17 mouse cellular contexts compared by ENCODE assay signal in the genomic region with DNA sequence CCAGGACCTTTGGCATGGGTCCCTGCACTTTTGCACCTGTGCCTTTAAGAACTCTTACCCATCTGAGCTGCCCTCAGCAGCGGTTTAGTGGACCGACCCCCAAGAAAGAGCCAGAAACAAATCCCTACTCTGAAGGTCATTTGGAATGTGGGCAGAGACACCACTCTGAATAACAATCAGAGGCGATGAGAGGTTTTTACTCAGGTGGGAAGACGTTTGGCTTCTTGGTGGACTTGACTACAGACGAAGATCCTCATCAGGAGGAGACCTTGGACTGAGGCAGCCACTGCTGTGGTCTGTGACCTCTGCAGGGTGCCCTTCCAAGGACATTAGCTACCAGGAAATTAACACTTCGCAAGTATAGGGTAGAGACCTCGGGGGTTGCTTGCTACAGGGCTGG.
A peak's percentile ranks its signal among the peaks of the same experiment; 100 is the strongest.
DNase-seq lines count a peak whose midpoint lies in the region; ATAC-seq and TF ChIP-seq lines count a peak whose summit lies in the region.
"Had no signal": no experiment of that assay in that cellular context is flagged by ENCODE, and none has a peak within 500 bp of the region (broad histone marks: within the 10 kb centered on the region; RNA-seq: fewer than 3 reads in every experiment).

No protein-coding gene starts in this region.

- H3K4me1 ChIP-seq in heart, adult 2 months (ENCODE audit: control insufficient read depth, insufficient read depth, low read length) = peaks cover 13% of the 10 kb centered on the region
- H3K4me1 ChIP-seq in heart, postnatal 0 days (ENCODE audit: control insufficient read depth, insufficient read depth) = peaks cover 44% of the 10 kb centered on the region
- peaks cover 34% of the 10 kb centered on the region for H3K4me1 ChIP-seq in midbrain, embryonic 15.5 days
- H3K4me1 ChIP-seq in midbrain, embryonic 14.5 days (ENCODE audit: control insufficient read depth, insufficient read depth, low read length) = peaks cover 7% of the 10 kb centered on the region
- peaks cover 10% of the 10 kb centered on the region for H3K4me1 ChIP-seq in liver, embryonic 13.5 days (replicated peaks)
- H3K4me1 ChIP-seq in kidney, embryonic 15.5 days = peaks cover 35% of the 10 kb centered on the region

- H3K27me3 ChIP-seq in heart, adult 2 months (ENCODE audit: control insufficient read depth, insufficient read depth, low read length) = no peaks in the 10 kb centered on the region
- H3K27me3 ChIP-seq in heart, postnatal 0 days (ENCODE audit: control insufficient read depth, insufficient read depth, low read length) = no peaks in the 10 kb centered on the region
- no peaks in the 10 kb centered on the region for H3K27me3 ChIP-seq in midbrain, embryonic 15.5 days (replicated peaks)
- no peaks in the 10 kb centered on the region for H3K27me3 ChIP-seq in midbrain, embryonic 14.5 days (ENCODE audit: control insufficient read depth, insufficient read depth, low read length)
- H3K27me3 ChIP-seq in liver, embryonic 13.5 days = no peaks in the 10 kb centered on the region
- H3K27me3 ChIP-seq in kidney, embryonic 15.5 days = no peaks in the 10 kb centered on the region
- H3K27me3 ChIP-seq: embryonic facial prominence, embryonic 12.5 days; hindbrain, embryonic 12.5 days; intestine, embryonic 15.5 days had no signal

- 60% methylated on average over 7 of the region's 7 CpGs for WGBS in heart, adult 2 months
- 47% methylated on average over 7 of the region's 7 CpGs for WGBS in heart, postnatal 0 days
- WGBS in midbrain, embryonic 15.5 days = 63% methylated on average over 7 of the region's 7 CpGs
- WGBS in midbrain, embryonic 14.5 days = 68% methylated on average over 7 of the region's 7 CpGs
- 33% methylated on average over 7 of the region's 7 CpGs for WGBS in liver, embryonic 13.5 days (ENCODE audit: insufficient replicate concordance)
- 59% methylated on average over 7 of the region's 7 CpGs for WGBS in kidney, embryonic 15.5 days

- TF ChIP-seq EP300 in heart, adult 2 months (IDR thresholded peaks at IDR 0.05; ENCODE audit: insufficient read depth, low read depth, low read length) = no peak
- no peak for TF ChIP-seq EP300 in heart, postnatal 0 days (IDR thresholded peaks at IDR 0.05; ENCODE audit: low read depth)

- no peaks in the 10 kb centered on the region for H3K79me2 ChIP-seq in heart, adult 2 months (replicated peaks; ENCODE audit: control insufficient read depth, insufficient read depth, low read length)

- intact Hi-C loops in heart, adult 2 months (cut with DNase I) = loop anchor here (2.0 kb wide), 1 partner anchor 53 kb away; no protein-coding TSS in a partner anchor
- intact Hi-C loops in heart, postnatal 25 days (cut with DNase I) = no loop called here
- intact Hi-C loops in heart, postnatal 36 days (cut with DNase I) = loop anchor here (2.0 kb wide), 1 partner anchor 41 kb away; no protein-coding TSS in a partner anchor

- no peak overlapping the region for H3K4me2 ChIP-seq in heart, postnatal 0 days (ENCODE audit: low read depth, low read length)
- H3K4me2 ChIP-seq in midbrain, embryonic 15.5 days = 0 out of 2 replicates have a peak overlapping the region, but pooled peaks have one; percentile 12
- no peak overlapping the region for H3K4me2 ChIP-seq in midbrain, embryonic 14.5 days (ENCODE audit: low read length)
- H3K4me2 ChIP-seq in liver, embryonic 13.5 days = peak overlapping the region; percentile 21; the same call in 1 of the 2 replicates
- no peak overlapping the region for H3K4me2 ChIP-seq in kidney, embryonic 15.5 days
- H3K4me2 ChIP-seq: embryonic facial prominence, embryonic 12.5 days; hindbrain, embryonic 12.5 days; intestine, embryonic 15.5 days had no signal

- H3K4me3 ChIP-seq in heart, adult 2 months = no peak overlapping the region
- H3K4me3 ChIP-seq in heart, postnatal 0 days (ENCODE audit: low read depth, low read length) = no peak overlapping the region
- no peak overlapping the region for H3K4me3 ChIP-seq in midbrain, embryonic 15.5 days
- no peak overlapping the region for H3K4me3 ChIP-seq in midbrain, embryonic 14.5 days (replicated peaks; ENCODE audit: low read depth, low read length)
- no peak overlapping the region for H3K4me3 ChIP-seq in liver, embryonic 13.5 days (replicated peaks)
- H3K4me3 ChIP-seq in kidney, embryonic 15.5 days (replicated peaks) = no peak overlapping the region
- H3K4me3 ChIP-seq: embryonic facial prominence, embryonic 12.5 days; hindbrain, embryonic 12.5 days; intestine, embryonic 15.5 days; myocyte had no signal

- no peak for DNase-seq in heart, adult 2 months
- DNase-seq in heart, postnatal 25 days (ENCODE audit: low spot score) = no peak
- DNase-seq in heart, postnatal 0 days (ENCODE audit: low spot score) = no peak
- DNase-seq in heart, postnatal 36 days = no peak
- DNase-seq in midbrain, embryonic 14.5 days = no peak
- no peak for DNase-seq in liver, embryonic 13.5 days
- DNase-seq: cerebellum, adult 8-10 months; gastrocnemius, postnatal 10 days; layer of hippocampus, postnatal 36 days; left cerebral cortex, postnatal 4 days had no signal

- H3K36me3 ChIP-seq in heart, adult 2 months (ENCODE audit: control insufficient read depth, insufficient read depth, low read length) = no peaks in the 10 kb centered on the region
- H3K36me3 ChIP-seq in heart, postnatal 0 days (replicated peaks; ENCODE audit: control insufficient read depth, insufficient read depth, low read length) = no peaks in the 10 kb centered on the region
- H3K36me3 ChIP-seq in midbrain, embryonic 15.5 days (replicated peaks) = no peaks in the 10 kb centered on the region
- H3K36me3 ChIP-seq in midbrain, embryonic 14.5 days (ENCODE audit: control insufficient read depth, insufficient read depth, low read length) = no peaks in the 10 kb centered on the region
- H3K36me3 ChIP-seq in liver, embryonic 13.5 days = no peaks in the 10 kb centered on the region
- H3K36me3 ChIP-seq in kidney, embryonic 15.5 days = no peaks in the 10 kb centered on the region
- H3K36me3 ChIP-seq: embryonic facial prominence, embryonic 12.5 days; hindbrain, embryonic 12.5 days; intestine, embryonic 15.5 days had no signal

- H3K9ac ChIP-seq in heart, adult 2 months (ENCODE audit: low read depth, low read length) = no peak overlapping the region
- H3K9ac ChIP-seq in heart, postnatal 0 days (replicated peaks; ENCODE audit: low read depth, low read length) = no peak overlapping the region
- no peak overlapping the region for H3K9ac ChIP-seq in midbrain, embryonic 15.5 days
- no peak overlapping the region for H3K9ac ChIP-seq in midbrain, embryonic 14.5 days (replicated peaks; ENCODE audit: low read length)
- H3K9ac ChIP-seq in liver, embryonic 13.5 days = no peak overlapping the region
- no peak overlapping the region for H3K9ac ChIP-seq in kidney, embryonic 15.5 days
- H3K9ac ChIP-seq: embryonic facial prominence, embryonic 12.5 days; hindbrain, embryonic 12.5 days; intestine, embryonic 15.5 days; liver, embryonic 14.5 days had no signal

- TF ChIP-seq POLR2A in heart, adult 2 months (IDR thresholded peaks at IDR 0.05; ENCODE audit: insufficient read depth, low read depth, low read length) = no peak

- H3K27ac ChIP-seq in heart, adult 2 months = 0 out of 2 replicates have a peak overlapping the region, but pooled peaks have one; percentile 9
- H3K27ac ChIP-seq in heart, postnatal 0 days (ENCODE audit: low read depth) = peak overlapping the region; percentile 92
- H3K27ac ChIP-seq in midbrain, embryonic 15.5 days = no peak overlapping the region
- no peak overlapping the region for H3K27ac ChIP-seq in midbrain, embryonic 14.5 days (replicated peaks; ENCODE audit: low read depth, low read length)
- no peak overlapping the region for H3K27ac ChIP-seq in liver, embryonic 13.5 days
- H3K27ac ChIP-seq in kidney, embryonic 15.5 days = no peak overlapping the region
- H3K27ac ChIP-seq: embryonic facial prominence, embryonic 12.5 days; intestine, embryonic 15.5 days; liver, embryonic 14.5 days had no signal

- ATAC-seq in heart, postnatal 0 days (ENCODE audit: insufficient read depth, low read depth) = no peak
- no peak for ATAC-seq in midbrain, embryonic 15.5 days (replicated peaks)
- ATAC-seq in midbrain, embryonic 14.5 days (ENCODE audit: low FRiP score, low TSS enrichment) = no peak
- ATAC-seq in liver, embryonic 13.5 days (ENCODE audit: low read depth) = no peak
- ATAC-seq in kidney, embryonic 15.5 days (replicated peaks; ENCODE audit: low FRiP score) = no peak
- ATAC-seq: intestine, embryonic 15.5 days had no signal

- no peaks in the 10 kb centered on the region for H3K9me3 ChIP-seq in heart, postnatal 0 days (replicated peaks; ENCODE audit: control insufficient read depth, low read length)
- H3K9me3 ChIP-seq in midbrain, embryonic 15.5 days = no peaks in the 10 kb centered on the region
- H3K9me3 ChIP-seq in midbrain, embryonic 14.5 days (ENCODE audit: control insufficient read depth, low read length) = no peaks in the 10 kb centered on the region
- no peaks in the 10 kb centered on the region for H3K9me3 ChIP-seq in liver, embryonic 13.5 days (replicated peaks)
- H3K9me3 ChIP-seq in kidney, embryonic 15.5 days (replicated peaks) = no peaks in the 10 kb centered on the region
- H3K9me3 ChIP-seq: embryonic facial prominence, embryonic 12.5 days; hindbrain, embryonic 12.5 days; intestine, embryonic 15.5 days had no signal

- no peak for TF ChIP-seq CTCF in heart, adult 2 months (IDR thresholded peaks at IDR 0.05)
- TF ChIP-seq CTCF in heart, postnatal 0 days (IDR thresholded peaks at IDR 0.05; ENCODE audit: low read depth) = no peak

Comparison
In these comparisons a context has a peak if more than half of its experiments do, and no peak if none do; other contexts are left out.
1. H3K4me2 ChIP-seq: peak in midbrain, embryonic 15.5 days (single experiment) and liver, embryonic 13.5 days (single experiment); none in heart, postnatal 0 days (single experiment), midbrain, embryonic 14.5 days (single experiment) and kidney, embryonic 15.5 days (single experiment).
2. H3K27ac ChIP-seq: peak in heart, adult 2 months (single experiment) and heart, postnatal 0 days (single experiment); none in midbrain, embryonic 15.5 days (single experiment), midbrain, embryonic 14.5 days (single experiment), liver, embryonic 13.5 days (single experiment) and kidney, embryonic 15.5 days (single experiment).